Mouse (Mus musculus) heart, embryonic 10.5 days (tissue): Measurements from ENCODE around the gene Hk2. TPM values are rescaled to one million over a fixed set of nuclear protein-coding genes. Genes with fewer than 3 reads are reported as not detected.
"Not testable (repeated sequence)": the region's sequence is repeated elsewhere in the genome, so short reads cannot be mapped to it uniquely, and the experiment has no call there.

Source experiments
- DNase-seq: peaks from one replicate; pipeline ENCODE4 v3.0.0-alpha.2; 2017; ENCODE audit warnings: low spot score
- H3K27ac ChIP-seq: fragments of 300-500 bp; sonication (generic); 2 replicates; pipeline ENCODE4 v1.5.1; 2016; ENCODE audit warnings: mild to moderate bottlenecking
- H3K27me3 ChIP-seq: fragments of 300-500 bp; sonication (generic); 2 replicates; pipeline ENCODE4 v1.6.1; 2016; ENCODE audit warnings: mild to moderate bottlenecking; ENCODE audit not compliant: poor library complexity, insufficient read depth, severe bottlenecking
- H3K36me3 ChIP-seq: fragments of 300-500 bp; sonication (generic); 2 replicates; pipeline ENCODE4 v1.6.1; 2016; ENCODE audit warnings: mild to moderate bottlenecking, moderate library complexity
- H3K4me1 ChIP-seq: fragments of 300-500 bp; sonication (generic); 2 replicates; pipeline ENCODE4 v1.6.1; 2016; ENCODE audit warnings: mild to moderate bottlenecking
- H3K4me3 ChIP-seq: fragments of 300-500 bp; sonication (generic); 2 replicates; pipeline ENCODE4 v1.5.1; 2016; ENCODE audit warnings: mild to moderate bottlenecking, moderate library complexity
- H3K9me3 ChIP-seq: fragments of 300-500 bp; sonication (generic); 2 replicates; pipeline ENCODE4 v1.6.1; 2016; ENCODE audit warnings: mild to moderate bottlenecking, moderate library complexity
- WGBS: fragments of 180-500 bp; shearing (Covaris S2); methylation state at CpG from one replicate; pipeline ENCODE4 v1.1.7; 2016; 5-methylcytosine and 5-hydroxymethylcytosine counted together
- polyA plus RNA-seq: library from polyadenylated mRNA; unstranded; fragments of >200 nt; fragmentation: Nextera tagmentation; extraction: Ambion mirVana; gene quantifications from 2 replicates; pipeline ENCODE4 v1.2.1, GENCODE M21; 2016

The Hk2 gene
- polyA plus RNA-seq, 1 experiment from 2014 or later = 44.8 TPM

- H3K9me3 ChIP-seq = no peaks in the 10 kb centered on the region
- DNase-seq = no peak
- no peaks in the 10 kb centered on the region for H3K27me3 ChIP-seq
- WGBS = 46% methylated on average over 13 of the region's 13 CpGs
- no peak overlapping the region for H3K27ac ChIP-seq
- H3K4me1 ChIP-seq = no peaks in the 10 kb centered on the region
- no peaks in the 10 kb centered on the region for H3K36me3 ChIP-seq
- no peak overlapping the region for H3K4me3 ChIP-seq
Observed at GRCm38 (mm10) chr6:82694668-82695067, 79.6 kb downstream of the Hk2 start.

GRCm38 (mm10) chr6:82689474-82689873 lies 84.8 kb downstream of the Hk2 start:
- Histone ChIP-seq H3K27me3 (no peaks in the 10 kb centered on the region), H3K4me1 (peaks cover 6% of the 10 kb centered on the region; the same call in 1 of the 2 replicates), H3K9me3 (no peaks in the 10 kb centered on the region), H3K36me3 (no peaks in the 10 kb centered on the region), H3K4me3 (no peak overlapping the region), H3K27ac (no peak overlapping the region)
- DNase-seq = peak; percentile 24
- 64% methylated on average over 4 of the region's 4 CpGs for WGBS

GRCm38 (mm10) chr6:82688586-82688985 lies 85.7 kb downstream of the Hk2 start:
- H3K4me1 ChIP-seq, H3K9me3 ChIP-seq, H3K27me3 ChIP-seq, H3K36me3 ChIP-seq, H3K4me3 ChIP-seq: not testable (repeated sequence)
- peak; percentile 73 for DNase-seq
- 49% methylated on average over 5 of the region's 5 CpGs for WGBS
- 0 out of 2 replicates have a peak overlapping the region, but pooled peaks have one; percentile 44 for H3K27ac ChIP-seq

GRCm38 (mm10) chr6:82684136-82684535 lies 90.1 kb downstream of the Hk2 start:
- H3K9me3 ChIP-seq = no peaks in the 10 kb centered on the region
- no peak for DNase-seq

GRCm38 (mm10) chr6:82679286-82679685 lies 95.0 kb downstream of the Hk2 start:
- WGBS = 75% methylated on average over 2 of the region's 2 CpGs
- H3K27me3 ChIP-seq, H3K9me3 ChIP-seq, DNase-seq, H3K27ac ChIP-seq, H3K36me3 ChIP-seq, H3K4me1 ChIP-seq, H3K4me3 ChIP-seq: not testable (repeated sequence)

More at GRCm38 (mm10) chr6:82684136-82684535, 90.1 kb downstream of the Hk2 start:
- H3K27ac ChIP-seq = no peak overlapping the region
- H3K27me3 ChIP-seq = no peaks in the 10 kb centered on the region
- H3K4me3 ChIP-seq = no peak overlapping the region
- peaks cover 6% of the 10 kb centered on the region; the same call in 1 of the 2 replicates for H3K4me1 ChIP-seq
- no peaks in the 10 kb centered on the region for H3K36me3 ChIP-seq

GRCm38 (mm10) chr6:82677629-82678028 lies 96.6 kb downstream of the Hk2 start:
- not testable (repeated sequence) for H3K4me1 ChIP-seq, H3K4me3 ChIP-seq, H3K36me3 ChIP-seq, DNase-seq, H3K27ac ChIP-seq, H3K9me3 ChIP-seq, H3K27me3 ChIP-seq
- WGBS = 72% methylated on average over 3 of the region's 3 CpGs

Other genes starting within 250 kb of the Hk2 start
- 105 and 121 TPM in 2 replicates for gene Pole4, start 69.1 kb downstream of the Hk2 start, polyA plus RNA-seq
- 0.09 and 0.30 TPM in 2 replicates for gene Sema4f, start 165.3 kb upstream of the Hk2 start, polyA plus RNA-seq
- gene M1ap, start 172.4 kb upstream of the Hk2 start, polyA plus RNA-seq = 0.34 and 0.87 TPM in 2 replicates